ENCODE assay signal across 9 mouse cellular contexts in genomic region chr13:73383585-73383984, GRCm38 (mm10). TPM values are rescaled to one million over a fixed set of nuclear protein-coding genes. Genes with fewer than 3 reads are reported as not detected.
A peak's percentile ranks its signal among the peaks of the same experiment; 100 is the strongest.
DNase-seq lines count a peak whose midpoint lies in the region; ATAC-seq and TF ChIP-seq lines count a peak whose summit lies in the region.
"Had no signal": no experiment of that assay in that cellular context is flagged by ENCODE, and none has a peak within 500 bp of the region (broad histone marks: within the 10 kb centered on the region; RNA-seq: fewer than 3 reads in every experiment).

No protein-coding gene starts in this region.

- H3K9ac ChIP-seq in liver, postnatal 0 days (replicated peaks): no peak overlapping the region
- no peak overlapping the region for H3K9ac ChIP-seq in forebrain, embryonic 14.5 days (ENCODE audit: low read length)
- H3K9ac ChIP-seq: liver, embryonic 15.5 days had no signal

- WGBS in liver, postnatal 0 days (ENCODE audit: insufficient replicate concordance): 51% methylated on average over 3 of the region's 3 CpGs
- 73% methylated on average over 3 of the region's 3 CpGs for WGBS in forebrain, embryonic 14.5 days

- peak in 1 of 2 experiments; percentile 24 for DNase-seq in layer of hippocampus, adult 2 months (ENCODE audit: low spot score in 2 of 2)
- no peak for DNase-seq in layer of hippocampus, adult 9-11 months
- DNase-seq in WW6 (ENCODE audit: low read depth, low spot score): peak; percentile 24
- DNase-seq in liver, postnatal 0 days: no peak
- no peak for DNase-seq in frontal cortex, postnatal 36 days (ENCODE audit: low spot score in 2 of 2)
- no peak for DNase-seq in frontal cortex, postnatal 14 days (ENCODE audit: low spot score in 2 of 2)
- DNase-seq in forebrain, embryonic 14.5 days (ENCODE audit: low spot score): no peak

- no peak for TF ChIP-seq EP300 in liver, postnatal 0 days (IDR thresholded peaks at IDR 0.05; ENCODE audit: low read depth)

- ATAC-seq in liver, postnatal 0 days: no peak
- no peak for ATAC-seq in forebrain, embryonic 14.5 days

- no peak overlapping the region for H3K4me3 ChIP-seq in layer of hippocampus, adult 2 months
- H3K4me3 ChIP-seq in E14TG2a.4 (replicated peaks; ENCODE audit: low read length): no peak overlapping the region
- H3K4me3 ChIP-seq in liver, postnatal 0 days (ENCODE audit: low read depth, low read length): no peak overlapping the region
- H3K4me3 ChIP-seq in forebrain, embryonic 14.5 days (ENCODE audit: low read depth, low read length): no peak overlapping the region
- H3K4me3 ChIP-seq: liver, embryonic 15.5 days had no signal

- H3K4me2 ChIP-seq in liver, postnatal 0 days (ENCODE audit: low read depth, low read length): no peak overlapping the region
- H3K4me2 ChIP-seq in forebrain, embryonic 14.5 days (ENCODE audit: low read length): no peak overlapping the region
- H3K4me2 ChIP-seq: liver, embryonic 15.5 days had no signal

- H3K27me3 ChIP-seq in E14TG2a.4 (ENCODE audit: insufficient read depth, low read length): peaks cover 4% of the 10 kb centered on the region; the same call in 1 of the 2 replicates
- no peaks in the 10 kb centered on the region for H3K27me3 ChIP-seq in liver, postnatal 0 days (ENCODE audit: insufficient read depth, low read length)
- no peaks in the 10 kb centered on the region for H3K27me3 ChIP-seq in forebrain, embryonic 14.5 days (replicated peaks; ENCODE audit: control insufficient read depth, insufficient read depth, low read length)
- H3K27me3 ChIP-seq: liver, embryonic 15.5 days had no signal

- H3K9me3 ChIP-seq in E14TG2a.4 (ENCODE audit: low read length): no peaks in the 10 kb centered on the region
- H3K9me3 ChIP-seq in liver, postnatal 0 days (ENCODE audit: low read length): no peaks in the 10 kb centered on the region
- no peaks in the 10 kb centered on the region for H3K9me3 ChIP-seq in forebrain, embryonic 14.5 days (replicated peaks; ENCODE audit: control insufficient read depth, low read length)
- H3K9me3 ChIP-seq: liver, embryonic 15.5 days had no signal

- H3K36me3 ChIP-seq in E14TG2a.4 (ENCODE audit: insufficient read depth, low read length): no peaks in the 10 kb centered on the region
- H3K36me3 ChIP-seq in liver, postnatal 0 days (replicated peaks; ENCODE audit: insufficient read depth, low read length): no peaks in the 10 kb centered on the region
- H3K36me3 ChIP-seq in forebrain, embryonic 14.5 days (ENCODE audit: control insufficient read depth, insufficient read depth, low read length): no peaks in the 10 kb centered on the region
- H3K36me3 ChIP-seq: liver, embryonic 15.5 days had no signal

- no peak overlapping the region for H3K27ac ChIP-seq in layer of hippocampus, adult 2 months
- no peak overlapping the region for H3K27ac ChIP-seq in liver, postnatal 0 days (ENCODE audit: low read depth)
- no peak overlapping the region for H3K27ac ChIP-seq in forebrain, embryonic 14.5 days (ENCODE audit: low read depth, low read length)
- H3K27ac ChIP-seq: liver, embryonic 15.5 days had no signal

- TF ChIP-seq CTCF in layer of hippocampus, adult 2 months (conservative IDR thresholded peaks at IDR 0.05): peak; percentile 81
- TF ChIP-seq CTCF in E14TG2a.4 (conservative IDR thresholded peaks at IDR 0.05; ENCODE audit: low read length): peak; percentile 78
- TF ChIP-seq CTCF in liver, postnatal 0 days (IDR thresholded peaks at IDR 0.05; ENCODE audit: low read depth): peak; percentile 77

- H3K4me1 ChIP-seq in E14TG2a.4 (replicated peaks; ENCODE audit: low read depth, low read length): 0 out of 2 replicates have a peak, but pooled peaks cover 4% of the 10 kb centered on the region
- H3K4me1 ChIP-seq in liver, postnatal 0 days (ENCODE audit: insufficient read depth): no peaks in the 10 kb centered on the region
- no peaks in the 10 kb centered on the region for H3K4me1 ChIP-seq in forebrain, embryonic 14.5 days (ENCODE audit: control insufficient read depth, insufficient read depth, low read length)
- H3K4me1 ChIP-seq: liver, embryonic 15.5 days had no signal

RNA-seq across cellular contexts. Expression of gene Ndufs6, which starts 55.2 kb away (rescaled TPM):
- total RNA-seq in layer of hippocampus, adult 2 months (2021): 100 to 1,000 TPM; 156 to 172 TPM
- polyA plus RNA-seq in liver, postnatal 0 days (2015; fragmentation: Nextera tagmentation; extraction: Ambion mirVana): 291 TPM in 2 replicates
- polyA plus RNA-seq in forebrain, embryonic 14.5 days (2014; fragmentation: Nextera tagmentation; extraction: Ambion mirVana): 330 and 443 TPM in 2 replicates

RNA-seq across cellular contexts. Expression of gene Mrpl36, which starts 55.3 kb away (rescaled TPM):
- total RNA-seq in layer of hippocampus, adult 2 months (2021): 10 to 100 TPM; 34.3 to 40.8 TPM
- 88.7 and 90.4 TPM in 2 replicates for polyA plus RNA-seq in liver, postnatal 0 days (2015; fragmentation: Nextera tagmentation; extraction: Ambion mirVana)
- polyA plus RNA-seq in forebrain, embryonic 14.5 days (2014; fragmentation: Nextera tagmentation; extraction: Ambion mirVana): 94.9 and 113 TPM in 2 replicates
